Mouse (Mus musculus) liver, embryonic 16.5 days (tissue): ENCODE measurements around the gene Nox4. TPM values are rescaled to one million over a fixed set of nuclear protein-coding genes. Genes with fewer than 3 reads are reported as not detected.

Experiments
- ATAC-seq: fragments of 200-750 bp; cut with Nextera tagmentation; 2 replicates; pipeline ENCODE4 v1.8.0; 2017; ENCODE audit warnings: low read depth, mild to moderate bottlenecking, moderate number of reproducible peaks, moderate library complexity
- H3K27ac ChIP-seq: fragments of 300-500 bp; sonication (generic); 2 replicates; pipeline ENCODE4 v1.5.1; 2014; ENCODE audit warnings: mild to moderate bottlenecking, low read length
- H3K27me3 ChIP-seq: fragments of 300-500 bp; sonication (generic); 2 replicates; pipeline ENCODE4 v1.6.1; 2014; ENCODE audit warnings: low read depth, low read length, mixed read lengths; ENCODE audit not compliant: control insufficient read depth, insufficient read depth
- H3K36me3 ChIP-seq: fragments of 300-500 bp; sonication (generic); 2 replicates; pipeline ENCODE4 v1.6.1; 2014; ENCODE audit warnings: mild to moderate bottlenecking; ENCODE audit not compliant: control insufficient read depth, insufficient read depth
- H3K4me1 ChIP-seq: fragments of 300-500 bp; sonication (generic); 2 replicates; pipeline ENCODE4 v1.6.1; 2014; ENCODE audit warnings: low read depth, low read length, mixed read lengths; ENCODE audit not compliant: control insufficient read depth
- H3K4me2 ChIP-seq: fragments of 300-500 bp; sonication (generic); 2 replicates; pipeline ENCODE4 v1.6.1; 2014; ENCODE audit warnings: low read depth, low read length, mixed read lengths
- H3K4me3 ChIP-seq: fragments of 300-500 bp; sonication (generic); 2 replicates; pipeline ENCODE4 v1.5.1; 2014; ENCODE audit warnings: low read depth, mild to moderate bottlenecking, low read length
- H3K9ac ChIP-seq: fragments of 300-500 bp; sonication (generic); 2 replicates; pipeline ENCODE4 v1.6.1; 2014; ENCODE audit warnings: low read depth, low read length
- H3K9me3 ChIP-seq: fragments of 300-500 bp; sonication (generic); replicated peaks from 2 replicates; pipeline ENCODE4 v1.6.1; 2016; ENCODE audit warnings: low read length; ENCODE audit not compliant: control insufficient read depth
- WGBS: fragments of 180-500 bp; shearing (Covaris S2); extraction: QIAGEN DNeasy Blood & Tissue Kit; methylation state at CpG from one replicate; pipeline ENCODE4 v1.1.7; 2014; ENCODE audit not compliant: insufficient replicate concordance; 5-methylcytosine and 5-hydroxymethylcytosine counted together
- polyA plus RNA-seq: library from polyadenylated mRNA; unstranded; fragments of >200 nt; fragmentation: Nextera tagmentation; extraction: Ambion mirVana; gene quantifications from 2 replicates; pipeline ENCODE4 v1.2.1, GENCODE M21; 2015

The Nox4 gene
- polyA plus RNA-seq, 1 experiment from 2014 or later = 0.17 TPM

GRCm38 (mm10) chr7:87246940-87247339, 1.0 kb downstream of the Nox4 start:
- H3K4me2 ChIP-seq = peak overlapping the region; percentile 49
- H3K9me3 ChIP-seq = no peaks in the 10 kb centered on the region
- H3K9ac ChIP-seq = no peak overlapping the region
- peak overlapping the region; percentile 48 for H3K4me3 ChIP-seq
- WGBS = 58% methylated on average over 1 of the region's 1 CpGs
- ATAC-seq = no peak
- no peaks in the 10 kb centered on the region for H3K27me3 ChIP-seq
- H3K36me3 ChIP-seq = no peaks in the 10 kb centered on the region
- no peak overlapping the region for H3K27ac ChIP-seq
- no peaks in the 10 kb centered on the region for H3K4me1 ChIP-seq

DNA sequence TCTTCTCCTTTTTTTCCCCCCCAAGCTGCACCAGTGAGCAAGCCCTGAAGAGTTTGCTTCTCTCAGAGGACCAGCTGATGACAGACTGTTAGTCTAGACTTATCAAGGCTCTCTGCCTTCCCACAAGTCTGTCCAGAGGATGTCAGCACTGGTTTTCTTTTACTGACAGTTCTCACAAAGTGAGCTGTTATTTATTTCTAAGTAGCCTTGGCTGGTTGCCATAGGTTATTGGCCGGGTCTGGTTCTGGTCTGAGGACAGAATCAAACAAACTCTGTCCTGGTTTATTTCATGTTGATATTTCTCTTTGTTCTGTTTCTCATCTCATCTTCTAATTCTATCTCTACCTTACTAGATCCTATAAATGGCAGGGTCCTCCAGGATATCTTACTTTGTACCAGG, 2.0 kb downstream of the Nox4 start:
- no peak overlapping the region for H3K4me2 ChIP-seq
- H3K36me3 ChIP-seq = no peaks in the 10 kb centered on the region
- H3K27me3 ChIP-seq = no peaks in the 10 kb centered on the region
- no peak overlapping the region for H3K4me3 ChIP-seq
- H3K4me1 ChIP-seq = no peaks in the 10 kb centered on the region
- 52% methylated on average over 1 of the region's 1 CpGs for WGBS
- no peak overlapping the region for H3K9ac ChIP-seq
- no peak for ATAC-seq
- no peaks in the 10 kb centered on the region for H3K9me3 ChIP-seq
- H3K27ac ChIP-seq = no peak overlapping the region

GRCm38 (mm10) chr7:87252071-87252470, 6.2 kb downstream of the Nox4 start:
- Histone ChIP-seq H3K4me3 (no peak overlapping the region), H3K9me3 (no peaks in the 10 kb centered on the region), H3K27me3 (no peaks in the 10 kb centered on the region), H3K36me3 (no peaks in the 10 kb centered on the region), H3K27ac (no peak overlapping the region), H3K4me2 (no peak overlapping the region), H3K9ac (no peak overlapping the region), H3K4me1 (no peaks in the 10 kb centered on the region)
- WGBS = 54% methylated on average over 4 of the region's 4 CpGs
- no peak for ATAC-seq

- Histone ChIP-seq H3K4me3 (no peak overlapping the region), H3K36me3 (no peaks in the 10 kb centered on the region), H3K4me1 (no peaks in the 10 kb centered on the region), H3K4me2 (no peak overlapping the region), H3K9ac (no peak overlapping the region), H3K27ac (no peak overlapping the region), H3K27me3 (no peaks in the 10 kb centered on the region), H3K9me3 (no peaks in the 10 kb centered on the region)
- WGBS = 5% methylated on average over 1 of the region's 1 CpGs
- ATAC-seq = no peak
These were observed 31.3 kb downstream of the Nox4 start for GRCm38 (mm10) chr7:87277225-87277624.

DNA sequence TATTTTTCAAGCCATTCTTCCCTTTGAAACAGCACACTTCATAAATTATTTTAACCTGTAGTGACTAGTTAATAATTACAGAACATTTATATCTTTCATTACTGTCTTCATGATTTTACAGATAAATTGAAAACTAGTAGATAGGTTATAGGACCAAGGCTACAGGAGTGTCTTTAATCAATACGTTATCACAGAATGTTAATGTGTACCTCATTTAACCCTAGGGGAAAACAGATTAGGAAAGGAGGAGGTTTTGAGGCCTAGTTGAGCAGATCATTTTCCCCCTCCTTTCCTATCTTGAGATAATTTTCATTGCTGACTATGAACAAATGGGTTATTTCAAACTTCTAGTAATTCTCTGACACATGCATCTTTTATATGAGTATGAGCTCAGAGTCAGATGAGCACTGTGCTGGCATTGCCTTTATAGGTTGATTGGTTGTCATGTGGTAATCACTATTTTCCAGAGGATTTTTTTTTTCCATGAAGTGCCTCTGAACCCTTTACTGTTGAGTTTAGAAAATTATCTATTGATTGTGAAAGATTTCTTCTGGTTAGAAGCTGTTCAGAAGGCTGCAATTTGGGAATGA, 57.9 kb downstream of the Nox4 start:
- Histone ChIP-seq H3K9me3 (no peaks in the 10 kb centered on the region), H3K36me3 (no peaks in the 10 kb centered on the region), H3K4me3 (no peak overlapping the region), H3K9ac (no peak overlapping the region), H3K4me2 (no peak overlapping the region), H3K27ac (no peak overlapping the region), H3K27me3 (no peaks in the 10 kb centered on the region), H3K4me1 (no peaks in the 10 kb centered on the region)
- ATAC-seq = no peak
- 67% methylated on average over 1 of the region's 1 CpGs for WGBS

- Histone ChIP-seq H3K4me3 (no peak overlapping the region), H3K4me1 (no peaks in the 10 kb centered on the region), H3K4me2 (no peak overlapping the region), H3K27ac (no peak overlapping the region), H3K9me3 (no peaks in the 10 kb centered on the region), H3K36me3 (no peaks in the 10 kb centered on the region), H3K27me3 (no peaks in the 10 kb centered on the region), H3K9ac (no peak overlapping the region)
- ATAC-seq = no peak
- WGBS = 55% methylated on average over 3 of the region's 3 CpGs
These were observed 75.7 kb downstream of the Nox4 start for GRCm38 (mm10) chr7:87321571-87321970.

- Histone ChIP-seq H3K36me3 (no peaks in the 10 kb centered on the region), H3K4me1 (no peaks in the 10 kb centered on the region), H3K27ac (no peak overlapping the region), H3K4me3 (no peak overlapping the region), H3K9me3 (no peaks in the 10 kb centered on the region), H3K27me3 (no peaks in the 10 kb centered on the region), H3K4me2 (no peak overlapping the region), H3K9ac (no peak overlapping the region)
- no peak for ATAC-seq
- WGBS = 50% methylated on average over 1 of the region's 1 CpGs
These were observed 76.2 kb downstream of the Nox4 start for GRCm38 (mm10) chr7:87322085-87322484.

DNA sequence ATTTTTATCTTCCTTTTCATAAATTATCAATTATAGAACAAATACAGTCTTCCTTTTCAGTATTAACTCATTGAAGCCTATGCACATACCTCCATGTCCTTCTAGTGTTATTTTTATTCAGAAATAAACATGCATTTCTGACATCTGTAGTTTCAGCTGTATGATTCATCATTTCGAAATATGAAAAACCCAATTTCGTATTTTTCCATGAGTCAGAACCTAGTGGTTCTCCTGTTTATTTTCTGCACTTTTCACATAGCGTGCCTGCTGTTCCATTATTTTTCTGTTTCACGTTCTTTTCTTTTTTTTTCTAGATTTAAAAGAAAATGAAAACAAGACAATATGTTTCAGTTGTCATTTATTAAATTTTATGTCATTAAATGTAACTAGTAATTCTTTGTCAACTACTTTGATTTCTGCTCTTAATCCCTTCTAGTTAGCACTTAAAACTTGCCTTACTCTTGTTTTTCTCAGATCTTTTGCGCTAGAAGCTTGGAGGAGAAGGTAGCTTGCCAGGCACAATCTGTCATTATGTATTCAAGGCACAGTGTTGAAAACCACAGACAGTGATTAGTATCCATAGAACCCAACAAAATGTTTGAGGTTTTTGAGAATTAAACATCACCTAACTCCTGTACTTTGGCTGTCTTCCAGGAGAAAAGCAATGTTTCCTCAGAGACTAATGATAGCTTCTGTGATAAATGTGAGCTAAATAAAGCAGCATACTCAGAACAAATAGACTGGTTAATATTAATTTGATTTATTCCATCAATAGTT, 85.1 kb downstream of the Nox4 start:
- Histone ChIP-seq H3K36me3 (no peaks in the 10 kb centered on the region), H3K27me3 (no peaks in the 10 kb centered on the region), H3K9me3 (no peaks in the 10 kb centered on the region), H3K4me3 (no peak overlapping the region), H3K9ac (no peak overlapping the region), H3K27ac (no peak overlapping the region), H3K4me1 (no peaks in the 10 kb centered on the region), H3K4me2 (no peak overlapping the region)
- no peak for ATAC-seq
- WGBS = 62% methylated on average over 5 of the region's 5 CpGs

DNA sequence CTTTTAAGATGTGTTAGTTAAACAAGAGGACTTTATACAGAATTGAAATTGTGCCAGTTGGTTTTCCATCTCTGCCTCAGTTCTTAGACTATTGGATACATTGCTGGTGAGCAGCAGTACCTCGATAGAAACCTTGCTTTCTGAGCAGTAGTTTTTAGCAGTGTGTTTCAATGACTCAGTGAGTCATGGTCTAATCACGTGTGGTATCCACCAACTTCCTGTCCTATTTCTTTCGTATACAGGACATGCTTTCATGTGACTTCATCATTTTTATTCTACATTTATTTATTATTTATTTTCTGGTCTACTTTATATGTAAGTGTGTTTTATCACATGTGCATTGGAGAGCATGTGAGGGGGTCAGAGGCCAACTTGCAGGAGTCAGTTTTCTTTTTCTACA, 99.7 kb downstream of the Nox4 start:
- Histone ChIP-seq H3K4me1 (no peaks in the 10 kb centered on the region), H3K27me3 (no peaks in the 10 kb centered on the region), H3K4me3 (no peak overlapping the region), H3K27ac (no peak overlapping the region), H3K9me3 (no peaks in the 10 kb centered on the region), H3K36me3 (no peaks in the 10 kb centered on the region), H3K4me2 (no peak overlapping the region), H3K9ac (no peak overlapping the region)
- 33% methylated on average over 3 of the region's 3 CpGs for WGBS
- no peak for ATAC-seq
